Mouse (Mus musculus): ENCODE data around the gene Ppm1f. TPM values are rescaled to one million over a fixed set of nuclear protein-coding genes. Genes with fewer than 3 reads are reported as not detected.
A peak's percentile ranks its signal among the peaks of the same experiment; 100 is the strongest.
"Not testable (repeated sequence)": the region's sequence is repeated elsewhere in the genome, so short reads cannot be mapped to it uniquely, and the experiment has no call there.

Gene Ppm1f
- 10 to 100 TPM; 29.2 to 31.6 TPM for total RNA-seq (2021)
- long read RNA-seq, experiment 1, full-length matches to known transcripts, result 12 of 17 reads
- long read RNA-seq, experiment 1, partial matches to known transcripts, result 0 of 17 reads
- long read RNA-seq, experiment 1, other reads (novel, unspliced or antisense), result 5 of 17 reads
- long read RNA-seq, experiment 2, full-length matches to known transcripts, result 17 of 24 reads
- long read RNA-seq, experiment 2, partial matches to known transcripts, result 0 of 24 reads
- long read RNA-seq, experiment 2, other reads (novel, unspliced or antisense), result 7 of 24 reads

DNA sequence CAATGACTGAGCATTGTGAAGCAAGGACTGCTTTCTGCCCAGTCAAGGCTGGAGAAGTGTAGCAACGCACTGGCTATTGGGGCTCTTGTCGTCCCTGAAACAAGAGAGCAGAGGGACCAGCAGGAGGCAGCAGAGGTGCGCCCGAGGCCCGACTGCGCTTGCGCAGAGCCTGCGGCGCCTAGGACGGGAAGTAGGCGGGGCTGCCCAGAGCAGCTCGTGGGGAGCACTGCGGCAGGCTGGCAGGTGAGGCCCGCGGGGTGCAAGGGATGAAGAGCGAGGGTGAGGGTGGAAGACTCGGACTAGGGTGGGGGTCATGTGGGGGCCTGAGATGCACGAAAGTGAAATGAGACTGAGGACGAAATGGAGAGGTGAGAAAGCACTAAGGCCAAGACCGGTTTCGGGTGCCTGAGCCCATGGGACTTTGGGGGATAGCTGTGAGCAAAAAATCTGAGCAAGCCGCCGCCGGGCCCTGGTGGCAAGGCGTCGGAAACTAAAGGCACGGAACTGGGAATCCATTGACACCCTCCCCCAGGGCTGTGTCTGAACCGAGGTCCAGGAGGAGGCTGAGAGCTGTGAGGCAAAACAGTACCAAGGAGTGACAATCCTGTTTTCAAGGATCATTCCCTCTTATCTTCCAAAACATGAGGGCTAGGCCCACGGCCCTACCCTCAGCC lies at the start of gene Ppm1f:
TSS of gene Ppm1f (plus strand) at position 88 of the 674 bp plus-strand sequence.
- peak; percentile 96 for DNase-seq (ENCODE audit: low spot score in 2 of 2)

DNA sequence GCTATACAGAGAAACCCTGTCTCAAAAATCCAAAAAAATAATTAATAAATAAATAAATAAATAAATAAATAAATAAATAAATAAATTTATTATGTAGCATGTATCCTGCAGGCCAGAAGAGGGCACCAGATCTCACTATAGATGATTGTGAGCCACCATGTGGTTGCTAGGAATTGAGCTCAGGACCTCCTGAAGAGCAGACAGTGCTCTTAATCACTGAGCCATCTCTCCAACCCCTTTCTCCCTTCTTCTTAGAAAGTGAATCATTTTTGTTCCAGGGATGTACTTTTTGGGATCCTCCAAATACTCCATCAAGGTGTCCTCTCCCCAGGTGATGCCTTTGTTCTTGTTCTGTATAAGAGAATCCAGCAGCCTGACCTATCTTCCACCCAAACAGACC lies 47.1 kb upstream of the Ppm1f start:
- DNase-seq (ENCODE audit: low spot score in 2 of 2), result no peak

DNA sequence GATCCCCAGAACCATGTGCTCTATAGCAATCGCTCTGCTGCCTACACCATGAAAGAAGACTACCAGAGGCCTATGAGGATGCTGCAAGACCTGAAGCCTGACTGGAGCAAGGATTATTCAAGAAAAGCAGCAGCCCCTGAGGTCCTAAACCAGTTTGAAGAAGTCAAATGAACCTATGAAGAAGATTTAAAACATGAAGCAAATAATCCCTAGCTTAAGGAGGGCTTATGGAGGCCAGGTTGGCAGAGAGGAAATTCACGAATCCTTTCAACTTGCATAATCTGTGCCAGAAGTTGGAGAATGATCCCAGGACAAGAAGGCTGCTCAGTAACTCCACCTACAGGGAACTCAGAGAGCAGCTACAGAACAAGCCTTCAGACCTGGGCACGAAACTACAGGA lies 43.9 kb upstream of the Ppm1f start:
- no peak for DNase-seq (ENCODE audit: low spot score in 2 of 2)

DNA sequence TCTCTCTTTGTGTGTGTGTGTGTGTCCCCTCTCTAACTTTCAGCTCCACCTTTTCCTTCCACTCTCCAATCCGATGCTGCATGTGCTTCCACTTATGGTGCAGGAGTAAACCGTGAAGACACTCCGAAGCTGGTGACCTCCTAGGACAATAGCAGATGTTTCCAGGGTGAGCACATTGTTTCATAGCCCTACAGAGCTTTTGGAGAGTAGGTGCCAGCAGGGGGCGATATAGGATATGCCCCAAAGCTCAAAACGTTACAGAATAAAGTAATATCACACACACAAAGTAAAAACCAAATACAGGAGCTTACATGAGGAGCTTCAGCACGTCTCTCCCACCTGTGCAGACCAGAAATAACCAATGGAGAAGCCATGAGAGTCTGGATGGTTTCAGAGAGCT lies 41.4 kb upstream of the Ppm1f start:
- peak in 1 of 2 experiments; percentile 28 for DNase-seq (ENCODE audit: low spot score in 2 of 2)

DNA sequence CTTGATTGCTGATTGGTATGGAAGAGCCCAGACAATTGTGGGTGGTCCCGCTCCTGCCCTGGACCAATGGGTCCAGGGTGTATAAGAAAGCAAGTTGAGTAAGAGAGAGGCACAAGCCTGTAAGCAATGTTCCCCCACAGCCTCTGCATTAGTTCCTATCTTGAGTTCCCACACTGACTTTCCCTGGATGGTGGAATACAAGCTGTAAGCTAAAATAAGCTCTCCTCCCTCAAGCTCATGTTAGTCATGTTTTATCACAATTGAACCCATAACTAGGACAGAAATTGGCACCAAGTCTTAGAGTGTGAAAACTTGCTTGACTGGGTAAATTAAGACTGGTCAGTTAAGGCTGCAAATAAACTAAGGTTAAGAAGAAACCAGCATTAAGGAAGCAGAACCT lies 40.7 kb upstream of the Ppm1f start:
- no peak for DNase-seq (ENCODE audit: low spot score in 2 of 2)

- DNase-seq (ENCODE audit: low spot score in 2 of 2), result not testable (repeated sequence)
These were observed 40.2 kb upstream of the Ppm1f start for GRCm38 (mm10) chr16:16856054-16856453.

DNA sequence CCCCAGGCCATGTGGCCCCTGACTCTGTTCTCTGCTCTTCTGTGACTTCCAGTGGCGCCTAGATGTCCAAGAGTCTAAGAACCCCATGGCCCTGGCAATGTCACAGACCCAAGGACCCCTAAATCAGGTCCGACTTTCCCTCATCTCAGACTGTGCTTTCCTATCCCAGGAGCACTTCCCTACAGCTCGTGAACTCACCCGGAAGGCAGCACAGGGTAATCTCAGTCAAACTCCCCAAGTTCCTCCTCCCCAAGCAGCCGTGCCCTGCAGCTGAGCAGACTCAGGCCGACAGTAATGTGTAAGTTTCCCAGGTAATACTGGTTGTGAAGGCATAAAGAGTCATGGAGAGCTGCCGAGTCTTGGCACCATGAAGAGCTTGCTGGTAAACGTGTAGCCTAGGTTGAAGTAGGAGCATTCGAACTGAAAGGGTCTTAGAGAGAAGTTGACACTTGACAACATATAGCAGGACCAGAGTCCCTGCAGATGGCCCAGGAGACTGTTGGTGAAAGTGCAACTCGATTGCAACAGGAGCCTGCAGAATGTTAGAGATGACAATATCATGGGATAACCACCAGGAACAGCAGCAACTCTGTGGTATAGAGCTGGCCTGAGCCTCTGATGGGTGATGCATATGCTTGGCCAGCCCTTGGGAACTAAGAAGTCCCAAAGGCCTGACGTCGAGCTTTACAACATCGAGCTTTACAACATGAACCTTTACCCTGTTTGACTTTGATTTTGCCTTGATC lies 39.4 kb upstream of the Ppm1f start:
- DNase-seq (ENCODE audit: low spot score in 2 of 2), result no peak

DNA sequence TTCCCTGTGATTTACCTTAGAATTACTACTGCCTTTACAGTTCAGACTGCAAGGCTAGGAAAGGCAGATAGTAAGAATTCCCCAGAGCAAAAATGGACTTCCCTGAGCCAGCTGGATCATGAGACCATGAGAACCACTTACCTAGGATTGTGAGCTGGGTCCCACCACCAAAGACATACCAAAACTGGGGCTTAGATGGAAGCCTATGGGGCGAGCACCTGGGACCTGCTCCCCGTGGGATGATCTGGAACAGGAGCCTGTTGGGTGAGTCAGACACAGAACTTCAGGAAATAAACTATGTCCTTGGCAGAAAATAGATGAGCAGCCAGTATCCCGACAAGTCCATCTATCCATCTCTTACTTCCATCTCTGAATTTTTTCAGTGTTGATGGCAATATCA lies 34.0 kb upstream of the Ppm1f start:
- DNase-seq (ENCODE audit: low spot score in 2 of 2), result no peak

DNA sequence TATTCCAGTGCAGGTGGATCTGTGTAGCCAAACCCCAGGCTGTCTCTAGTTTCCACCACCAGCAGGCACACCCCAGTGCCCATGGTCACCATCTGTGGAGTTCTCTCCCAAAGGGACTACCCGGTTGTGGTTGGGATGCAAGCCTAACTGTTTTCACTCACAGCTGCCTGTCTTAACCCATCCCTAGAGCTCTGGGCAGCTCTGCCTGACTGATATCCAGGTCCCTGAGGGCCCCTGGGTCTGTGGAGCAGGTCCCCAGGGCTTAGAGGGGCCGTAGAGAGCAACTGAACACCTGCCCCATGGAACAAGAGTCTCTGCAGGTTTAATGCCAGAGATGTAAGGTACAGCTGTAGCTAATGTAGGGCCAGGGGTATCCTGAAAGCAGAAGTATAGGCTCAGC lies 32.3 kb upstream of the Ppm1f start, which contains the start of gene Igll1:
TSS of gene Igll1 (minus strand) at position 8 of the 400 bp plus-strand sequence.
- DNase-seq (ENCODE audit: low spot score in 2 of 2), result no peak

- DNase-seq (ENCODE audit: low spot score in 2 of 2), result no peak
These were observed 31.1 kb upstream of the Ppm1f start for GRCm38 (mm10) chr16:16865217-16865616.

GRCm38 (mm10) chr16:16865696-16866561 lies 30.3 kb upstream of the Ppm1f start:
- no peak for DNase-seq (ENCODE audit: low spot score in 2 of 2)

GRCm38 (mm10) chr16:16870241-16870616 lies 26.0 kb upstream of the Ppm1f start:
- DNase-seq (ENCODE audit: low spot score in 2 of 2), result no peak

GRCm38 (mm10) chr16:16870617-16871331 lies 25.5 kb upstream of the Ppm1f start, which contains the start of the genes Top3b and Vpreb1:
Top3b (plus strand) TSS chr16:16870736.
Vpreb1 (minus strand) TSS chr16:16870843.
- DNase-seq (ENCODE audit: low spot score in 2 of 2), result peak; percentile 91 to 95

- no peak for DNase-seq (ENCODE audit: low spot score in 2 of 2)
These were observed 17.2 kb upstream of the Ppm1f start for GRCm38 (mm10) chr16:16879025-16879424.

DNA sequence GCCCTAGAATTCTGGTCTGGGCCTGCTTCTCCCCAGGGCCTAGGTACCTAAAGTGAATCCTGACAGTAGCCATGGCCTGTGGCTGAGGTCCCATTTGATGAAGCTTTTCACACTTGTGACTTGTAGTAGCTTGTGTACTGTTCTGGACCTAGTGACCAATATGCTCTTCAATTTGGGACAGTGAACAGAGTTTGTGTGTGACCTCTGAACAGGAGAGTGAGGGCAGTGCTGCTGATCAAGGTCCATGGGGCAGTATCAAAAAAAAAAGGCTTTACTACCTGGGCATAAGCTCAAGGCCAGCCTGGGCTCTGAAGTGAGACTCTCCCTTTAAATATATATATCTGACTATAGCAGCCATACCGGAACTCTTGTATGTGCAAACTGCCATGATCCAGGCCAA lies 7.9 kb upstream of the Ppm1f start:
- no peak for DNase-seq (ENCODE audit: low spot score in 2 of 2)

GRCm38 (mm10) chr16:16892366-16892765 lies 3.9 kb upstream of the Ppm1f start:
- no peak for DNase-seq (ENCODE audit: low spot score in 2 of 2)

GRCm38 (mm10) chr16:16896015-16896381 lies 271 bp upstream of the Ppm1f start:
- peak in 1 of 2 experiments; percentile 37 for DNase-seq (ENCODE audit: low spot score in 2 of 2)

GRCm38 (mm10) chr16:16897056-16897584 lies 851 bp downstream of the Ppm1f start:
- no peak for DNase-seq (ENCODE audit: low spot score in 2 of 2)

DNA sequence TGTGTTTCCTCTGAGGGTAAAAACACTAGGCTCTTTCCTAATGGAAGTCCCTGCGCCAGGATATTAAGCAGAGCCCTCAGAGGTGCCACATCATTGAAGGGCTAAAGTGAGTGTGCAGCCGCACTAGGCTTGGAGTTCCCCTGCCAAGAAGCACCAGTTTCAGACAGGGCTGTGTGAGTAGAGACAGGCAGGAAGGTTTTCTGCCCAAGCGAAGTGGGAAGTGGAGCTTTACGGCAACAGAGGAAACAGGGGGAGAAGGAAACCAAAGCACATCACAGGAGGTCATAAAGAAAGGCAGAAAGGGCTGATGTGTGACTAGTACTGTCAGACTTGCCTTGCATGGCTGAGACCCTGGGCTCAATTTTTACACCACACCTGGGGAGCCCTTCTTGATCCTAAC lies 6.1 kb downstream of the Ppm1f start:
- DNase-seq (ENCODE audit: low spot score in 2 of 2), result no peak

DNA sequence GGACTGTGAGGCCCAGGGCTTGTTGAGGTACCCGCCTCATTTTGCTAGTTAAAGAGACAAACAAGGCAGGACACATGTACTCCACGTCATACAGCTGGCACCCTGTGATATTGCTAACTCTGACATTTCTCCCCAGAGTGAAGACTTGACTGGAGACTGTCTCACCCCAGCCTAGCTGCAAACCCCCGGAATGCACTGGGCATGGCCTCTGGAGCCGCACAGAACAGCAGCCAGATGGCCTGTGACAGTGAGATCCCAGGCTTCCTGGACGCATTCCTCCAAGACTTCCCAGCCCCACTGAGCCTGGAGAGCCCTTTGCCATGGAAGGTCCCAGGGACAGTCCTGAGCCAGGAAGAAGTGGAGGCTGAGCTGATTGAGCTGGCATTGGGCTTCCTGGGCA lies 6.9 kb downstream of the Ppm1f start:
- DNase-seq (ENCODE audit: low spot score in 2 of 2), result no peak
